Mouse (Mus musculus) ES-Bruce4 (cell line): ENCODE measurements at regions not wholly inside any gene's neighbourhood (a gene's known extent, or its start where the extent isn't known, plus 50 kb on each side); places are given as distances from the start of the nearest gene placed in this dataset.

Experiments used
- H3K27ac ChIP-seq: 2 replicates; pipeline ENCODE4 v1.5.1; 2012; ENCODE audit warnings: low read length, inconsistent platforms; ENCODE audit not compliant: insufficient read depth
- H3K27me3 ChIP-seq: 2 replicates; pipeline ENCODE4 v1.6.1; 2012; ENCODE audit warnings: mild to moderate bottlenecking, low read length, inconsistent platforms; ENCODE audit not compliant: control insufficient read depth, poor library complexity, insufficient read depth, severe bottlenecking
- H3K36me3 ChIP-seq: 2 replicates; pipeline ENCODE4 v1.6.1; 2012; ENCODE audit warnings: inconsistent platforms, mild to moderate bottlenecking, low read length, moderate library complexity; ENCODE audit not compliant: control insufficient read depth, poor library complexity, insufficient read depth, severe bottlenecking
- H3K4me1 ChIP-seq: one replicate; pipeline ENCODE4 v1.8.1; 2011; ENCODE audit warnings: low read length; ENCODE audit not compliant: control insufficient read depth, insufficient read depth
- H3K4me3 ChIP-seq: 2 replicates; pipeline ENCODE4 v1.5.1; 2011; ENCODE audit warnings: low read depth, mild to moderate bottlenecking, low read length
- H3K9ac ChIP-seq: 2 replicates; pipeline ENCODE4 v1.6.1; 2012; ENCODE audit warnings: low read depth, mild to moderate bottlenecking, inconsistent platforms; ENCODE audit not compliant: poor library complexity, severe bottlenecking
- H3K9me3 ChIP-seq: replicated peaks from 2 replicates; pipeline ENCODE4 v1.6.1; 2012; ENCODE audit warnings: mild to moderate bottlenecking, low read length, inconsistent platforms; ENCODE audit not compliant: control insufficient read depth, poor library complexity, insufficient read depth, severe bottlenecking
- CTCF ChIP-seq: IDR thresholded peaks from one replicate; pipeline ENCODE4 v1.8.1; 2011; ENCODE audit warnings: low read depth, low read length
- EP300 ChIP-seq: IDR thresholded peaks from 2 replicates; pipeline ENCODE4 v1.6.1; 2011; ENCODE audit warnings: low read depth, low read length; ENCODE audit not compliant: insufficient read depth
- POLR2A ChIP-seq: IDR thresholded peaks from one replicate; pipeline ENCODE4 v1.8.1; 2011; ENCODE audit warnings: low read length; ENCODE audit not compliant: insufficient read depth

DNA sequence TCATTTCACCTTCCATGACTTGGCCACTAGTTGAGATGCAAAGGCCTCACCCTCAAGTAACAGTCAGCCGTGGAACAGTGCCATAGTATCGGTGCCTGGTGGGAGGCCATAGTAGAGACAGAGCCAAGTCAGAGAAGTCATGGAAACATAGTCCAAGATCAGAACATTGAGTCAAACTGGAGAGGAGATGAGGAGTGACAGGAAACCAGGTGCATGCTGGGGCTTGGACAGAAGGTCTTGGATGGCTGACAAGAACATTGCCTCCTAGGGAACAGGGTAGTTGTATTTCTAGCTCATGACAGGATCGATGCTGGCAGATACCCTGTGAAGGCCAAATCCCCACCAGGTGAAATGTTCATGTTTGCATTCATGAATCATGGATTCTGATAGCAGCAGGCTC lies 385.4 kb downstream of the Fam84a start:
- TF ChIP-seq EP300 = no peak
- TF ChIP-seq CTCF = no peak
- TF ChIP-seq POLR2A = no peak
- Histone ChIP-seq H3K4me1 (no peaks in the 10 kb centered on the region), H3K4me3 (no peak overlapping the region), H3K9ac (no peak overlapping the region), H3K36me3 (no peaks in the 10 kb centered on the region), H3K27me3 (no peaks in the 10 kb centered on the region), H3K9me3 (no peaks in the 10 kb centered on the region), H3K27ac (no peak overlapping the region)

DNA sequence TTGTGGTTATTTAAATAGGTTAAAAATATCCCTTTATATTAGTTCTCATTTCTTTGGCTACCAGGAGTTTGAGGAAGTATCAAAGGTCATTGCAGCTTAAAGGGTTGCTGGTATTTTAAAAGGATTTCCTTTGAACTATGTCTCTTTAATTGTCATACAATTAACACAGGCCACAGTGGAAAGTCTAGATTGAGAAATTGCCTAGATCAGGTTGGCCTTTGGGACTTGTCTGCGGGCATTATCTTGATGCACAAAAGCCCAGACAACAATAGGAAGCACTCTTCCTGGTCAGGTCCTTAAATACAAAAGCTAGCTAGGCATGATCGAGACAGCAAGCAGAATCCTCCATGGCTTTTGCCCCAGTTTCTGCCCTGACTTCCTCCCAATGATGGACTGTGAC lies 398.0 kb downstream of the Fam84a start:
- no peak overlapping the region for H3K4me3 ChIP-seq
- TF ChIP-seq EP300 = no peak
- TF ChIP-seq CTCF = no peak
- no peak for TF ChIP-seq POLR2A
- no peak overlapping the region for H3K27ac ChIP-seq
- no peak overlapping the region for H3K9ac ChIP-seq
- no peaks in the 10 kb centered on the region for H3K4me1 ChIP-seq
- no peaks in the 10 kb centered on the region for H3K36me3 ChIP-seq
- H3K9me3 ChIP-seq = no peaks in the 10 kb centered on the region
- no peaks in the 10 kb centered on the region for H3K27me3 ChIP-seq

DNA sequence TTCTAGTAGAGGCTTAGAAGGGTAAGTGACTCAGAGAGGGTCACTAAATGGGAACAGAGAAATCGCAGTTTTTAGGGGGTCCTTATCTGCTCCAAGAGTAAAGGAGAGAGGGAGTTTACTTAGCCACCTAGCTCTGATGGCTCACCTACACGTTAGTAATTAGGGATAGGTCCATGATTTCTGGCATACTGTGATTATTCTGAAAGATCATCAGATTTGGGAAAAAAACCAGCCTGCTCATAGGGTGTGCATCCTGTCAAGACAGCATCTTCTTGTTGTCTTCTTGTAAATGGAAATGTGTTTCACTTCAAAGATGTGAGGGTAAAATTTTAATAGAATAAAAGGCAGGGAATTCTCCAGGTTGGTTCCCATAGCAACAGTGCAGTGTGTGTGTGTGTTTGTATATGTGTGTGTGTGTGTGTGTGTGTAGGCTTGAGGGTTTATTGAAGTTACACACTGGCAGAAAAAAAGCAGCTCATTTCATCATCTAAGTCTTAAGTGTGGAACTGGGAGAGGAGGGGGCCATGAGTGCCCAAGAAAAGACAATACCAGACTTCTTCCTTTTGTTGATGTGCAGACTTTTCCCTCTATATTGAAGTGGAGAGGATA lies 407.4 kb downstream of the Fam84a start:
- Histone ChIP-seq H3K36me3 (no peaks in the 10 kb centered on the region), H3K9ac (no peak overlapping the region), H3K4me1 (no peaks in the 10 kb centered on the region), H3K4me3 (no peak overlapping the region), H3K9me3 (no peaks in the 10 kb centered on the region), H3K27me3 (no peaks in the 10 kb centered on the region), H3K27ac (no peak overlapping the region)
- TF ChIP-seq CTCF (no peak), POLR2A (no peak), EP300 (no peak)

DNA sequence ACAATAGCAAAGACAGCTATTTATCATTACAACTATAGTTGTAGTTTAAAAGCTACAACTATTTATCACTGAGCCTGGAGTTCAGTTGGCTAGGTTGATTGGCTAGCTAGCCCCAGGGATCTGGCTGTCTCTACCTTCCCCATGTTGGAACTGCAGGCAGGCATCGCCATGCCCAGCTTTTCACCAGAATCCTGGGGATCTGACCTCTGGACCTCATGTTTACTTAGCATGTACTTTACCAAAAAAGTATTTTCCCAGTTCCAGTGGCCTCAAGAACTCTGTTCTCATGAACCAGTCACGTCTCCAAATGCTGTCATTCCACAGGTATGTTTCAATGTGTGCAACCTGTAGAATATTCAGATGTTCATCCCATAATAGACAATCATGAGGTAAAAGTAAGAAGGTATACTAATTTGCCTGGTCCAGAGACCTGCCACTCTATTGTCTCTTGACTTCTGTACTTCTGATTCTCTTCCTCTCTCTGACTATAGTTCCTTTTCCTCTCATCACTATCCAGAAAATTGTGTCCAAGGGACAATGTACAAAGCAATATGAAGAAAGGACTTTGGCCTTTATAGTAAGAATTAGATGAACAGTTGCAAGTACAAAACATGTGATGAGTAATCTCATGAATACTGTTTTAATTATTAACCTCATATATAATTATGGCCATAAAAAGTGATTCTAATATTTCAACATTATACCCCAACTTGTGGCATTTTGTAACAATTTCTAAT lies 421.8 kb downstream of the Fam84a start:
- TF ChIP-seq POLR2A (no peak), CTCF (no peak), EP300 (no peak)
- no peaks in the 10 kb centered on the region for H3K36me3 ChIP-seq
- no peak overlapping the region for H3K9ac ChIP-seq
- H3K27ac ChIP-seq = no peak overlapping the region
- H3K9me3 ChIP-seq = no peaks in the 10 kb centered on the region
- no peaks in the 10 kb centered on the region for H3K4me1 ChIP-seq
- H3K27me3 ChIP-seq = no peaks in the 10 kb centered on the region
- H3K4me3 ChIP-seq = no peak overlapping the region

DNA sequence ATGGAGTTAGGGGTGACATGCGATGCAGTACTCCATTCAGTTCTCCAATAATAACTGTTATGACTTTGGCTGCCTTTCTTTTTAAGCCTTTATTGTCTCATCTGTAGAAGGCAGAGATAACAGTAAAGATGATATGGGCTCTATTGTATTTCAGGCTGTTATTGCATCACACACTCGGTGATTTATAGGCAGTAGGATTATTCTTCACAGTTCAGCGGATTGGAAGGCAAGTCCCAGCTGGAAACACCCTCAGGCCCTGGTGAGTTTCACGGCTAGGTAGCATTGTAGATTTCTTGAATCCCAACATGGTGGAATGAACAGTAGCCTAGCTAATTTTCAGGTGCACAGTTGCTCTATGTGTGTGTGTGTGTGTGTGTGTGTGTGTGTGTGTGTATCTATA lies 422.9 kb downstream of the Fam84a start:
- H3K9me3 ChIP-seq = no peaks in the 10 kb centered on the region
- H3K4me3 ChIP-seq = no peak overlapping the region
- H3K4me1 ChIP-seq = no peaks in the 10 kb centered on the region
- no peak overlapping the region for H3K9ac ChIP-seq
- no peaks in the 10 kb centered on the region for H3K36me3 ChIP-seq
- no peak for TF ChIP-seq EP300
- no peak for TF ChIP-seq POLR2A
- TF ChIP-seq CTCF = no peak
- no peaks in the 10 kb centered on the region for H3K27me3 ChIP-seq
- no peak overlapping the region for H3K27ac ChIP-seq

DNA sequence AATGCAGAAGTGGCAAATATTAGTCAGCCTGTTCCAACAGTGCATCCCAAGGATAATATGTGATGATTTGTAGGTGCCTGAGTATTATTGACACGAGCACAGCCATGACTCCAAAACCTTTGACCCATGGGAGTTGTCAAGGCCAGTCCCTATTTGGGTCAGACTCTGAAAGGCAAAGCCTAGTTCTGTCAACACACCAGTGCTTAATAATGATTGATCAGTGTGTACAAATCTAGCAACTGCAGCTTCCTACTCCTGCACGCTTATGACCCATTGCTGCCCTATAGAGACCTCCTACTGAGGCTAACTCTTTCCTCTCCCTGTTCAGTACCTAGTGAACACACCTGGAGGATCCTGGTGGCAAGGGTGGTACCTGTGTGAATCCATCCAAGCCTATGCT lies 427.3 kb downstream of the Fam84a start:
- no peaks in the 10 kb centered on the region for H3K4me1 ChIP-seq
- H3K9me3 ChIP-seq = no peaks in the 10 kb centered on the region
- no peak overlapping the region for H3K9ac ChIP-seq
- no peaks in the 10 kb centered on the region for H3K27me3 ChIP-seq
- H3K4me3 ChIP-seq = no peak overlapping the region
- no peak overlapping the region for H3K27ac ChIP-seq
- H3K36me3 ChIP-seq = no peaks in the 10 kb centered on the region
- TF ChIP-seq POLR2A (no peak), CTCF (no peak), EP300 (no peak)
